8 mouse cellular contexts compared by ENCODE assay signal in the genomic region with DNA sequence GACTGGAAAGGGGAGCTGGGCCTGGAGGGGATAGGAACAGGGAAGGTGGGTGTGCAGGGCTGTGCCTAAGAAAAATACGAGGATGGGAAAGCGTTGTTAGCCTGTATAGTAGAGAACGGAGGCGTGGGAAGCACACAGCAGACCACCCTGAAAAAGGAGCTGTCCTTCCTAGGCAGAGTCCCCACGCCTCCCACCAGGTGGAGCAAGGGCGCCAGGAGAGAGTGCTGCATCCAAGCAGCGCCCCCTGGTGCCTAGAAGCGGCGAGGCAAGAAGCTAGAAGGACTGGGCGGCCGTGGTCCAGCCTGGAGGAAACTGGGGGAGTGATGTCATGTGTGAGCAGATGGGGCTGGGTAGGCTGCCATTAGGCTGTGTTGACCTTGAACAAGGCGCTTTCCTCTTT.
A peak's percentile ranks its signal among the peaks of the same experiment; 100 is the strongest.
DNase-seq lines count a peak whose midpoint lies in the region.

No protein-coding gene starts in this region.

- DNase-seq in adrenal gland, adult (ENCODE audit: inconsistent age in 2 of 2, low spot score in 1 of 2) = peak; percentile 91 to 96
- DNase-seq in embryo, embryonic 10 days (ENCODE audit: low spot score) = peak; percentile 97
- peak; percentile 95 for DNase-seq in gastrocnemius, postnatal 10 days
- DNase-seq in induced T-regulatory cell, adult 2 months (ENCODE audit: low read depth) = peak; percentile 93
- DNase-seq in left cerebral cortex, adult 9 months (ENCODE audit: low spot score in 2 of 2) = peak; percentile 50 to 88
- DNase-seq in right cerebral cortex, adult 2 months (ENCODE audit: low spot score in 2 of 2) = peak; percentile 88 to 91
- peak; percentile 92 for DNase-seq in urinary bladder, postnatal 14 days (ENCODE audit: low spot score)

- H3K4me1 ChIP-seq in megakaryocyte, embryonic 14.5 days = peaks cover 98% of the 10 kb centered on the region

- H3K27me3 ChIP-seq in megakaryocyte, embryonic 14.5 days (replicated peaks) = peaks cover 19% of the 10 kb centered on the region

- peak overlapping the region; percentile 90 for H3K4me3 ChIP-seq in megakaryocyte, embryonic 14.5 days (replicated peaks)

- no peaks in the 10 kb centered on the region for H3K9me3 ChIP-seq in megakaryocyte, embryonic 14.5 days

- H3K36me3 ChIP-seq in megakaryocyte, embryonic 14.5 days (replicated peaks; ENCODE audit: low read length) = peaks cover 60% of the 10 kb centered on the region

Comparison
In these comparisons a context has a peak if more than half of its experiments do, and no peak if none do; other contexts are left out.
1. Peak in every context shown above with its lines: DNase-seq and H3K4me3 ChIP-seq.